Mouse (Mus musculus) lung, adult 2 months (tissue): ENCODE measurements at regions not wholly inside any gene's neighbourhood (a gene's known extent, or its start where the extent isn't known, plus 50 kb on each side); places are given as distances from the start of the nearest gene placed in this dataset.

Experiments
- CTCF ChIP-seq: fragments of 200-500 bp; IDR thresholded peaks from 2 replicates; pipeline ENCODE4 v1.5.1; 2011; ENCODE audit warnings: mild to moderate bottlenecking, low read length, control low read depth; ENCODE audit not compliant: insufficient read depth
- POLR2A ChIP-seq: fragments of 200-500 bp; IDR thresholded peaks from 2 replicates; pipeline ENCODE4 v1.6.1; 2011; ENCODE audit warnings: low read depth, mild to moderate bottlenecking, control low read depth, low read length, borderline replicate concordance; ENCODE audit errors: extremely low read depth

GRCm38 (mm10) chr1:13751381-13751780, 2337.5 kb downstream of the A830018L16Rik start:
- TF ChIP-seq CTCF (no peak), POLR2A (no peak)
